In the genomic region with DNA sequence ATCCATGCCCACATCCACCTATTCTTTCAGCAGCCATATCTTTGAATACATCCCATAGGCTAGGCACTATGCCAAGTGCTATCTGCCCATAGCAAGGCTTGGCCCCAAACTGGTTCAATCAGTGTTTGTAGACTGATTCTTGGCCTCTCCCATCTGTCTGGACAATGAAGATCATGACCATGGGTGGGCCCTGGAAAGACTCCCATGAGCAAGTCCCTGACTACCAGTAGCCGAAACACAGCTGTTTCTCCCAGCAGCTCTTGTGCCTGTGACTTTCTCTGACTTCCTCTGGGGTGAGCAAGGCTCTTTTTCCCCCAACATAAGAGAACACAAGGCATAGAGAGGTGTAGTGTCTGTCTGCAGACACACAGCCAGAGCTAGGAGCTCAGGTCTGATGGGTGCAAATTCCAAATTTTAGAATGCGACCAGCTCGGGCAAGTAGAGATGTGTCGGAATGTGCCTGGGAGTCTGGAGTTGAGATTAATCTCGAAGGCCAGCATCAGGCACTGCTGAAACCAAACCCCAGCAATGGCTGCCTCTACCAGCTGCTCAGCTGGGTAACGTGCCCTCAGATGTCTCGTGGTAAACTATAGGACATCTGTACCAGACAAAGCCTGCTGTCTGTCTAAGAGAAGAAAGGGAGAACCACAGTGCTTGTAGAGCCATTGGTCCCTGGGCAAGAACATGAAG, we compare ENCODE assay signal across 12 mouse cellular contexts. TPM values are rescaled to one million over a fixed set of nuclear protein-coding genes. Genes with fewer than 3 reads are reported as not detected.
DNase-seq lines count a peak whose midpoint lies in the region; ATAC-seq and TF ChIP-seq lines count a peak whose summit lies in the region.
"Had no signal": no experiment of that assay in that cellular context is flagged by ENCODE, and none has a peak within 500 bp of the region (broad histone marks: within the 10 kb centered on the region; RNA-seq: fewer than 3 reads in every experiment).

No protein-coding gene starts in this region.

- H3K36me3 ChIP-seq in midbrain, embryonic 10.5 days = no peaks in the 10 kb centered on the region
- H3K36me3 ChIP-seq in midbrain, postnatal 0 days (ENCODE audit: insufficient read depth, low read length) = no peaks in the 10 kb centered on the region
- H3K36me3 ChIP-seq: liver, embryonic 15.5 days had no signal

- peaks cover 18% of the 10 kb centered on the region for H3K4me1 ChIP-seq in midbrain, embryonic 10.5 days
- H3K4me1 ChIP-seq in midbrain, postnatal 0 days (ENCODE audit: insufficient read depth, low read length) = no peaks in the 10 kb centered on the region

- H3K4me3 ChIP-seq in gastrocnemius, adult 2 months = no peak overlapping the region
- no peak overlapping the region for H3K4me3 ChIP-seq in midbrain, embryonic 10.5 days
- H3K4me3 ChIP-seq in midbrain, postnatal 0 days (ENCODE audit: low read depth, low read length) = no peak overlapping the region
- H3K4me3 ChIP-seq: liver, embryonic 15.5 days had no signal

- no peak overlapping the region for H3K27ac ChIP-seq in gastrocnemius, adult 2 months
- peak overlapping the region; percentile 73; the same call in 1 of the 2 replicates for H3K27ac ChIP-seq in midbrain, embryonic 10.5 days (replicated peaks)
- no peak overlapping the region for H3K27ac ChIP-seq in midbrain, postnatal 0 days (ENCODE audit: low read depth, low read length)
- H3K27ac ChIP-seq: liver, embryonic 15.5 days had no signal

- DNase-seq in gastrocnemius, postnatal 14 days = peak; percentile 23
- DNase-seq in gastrocnemius, adult 2 months = no peak
- DNase-seq in midbrain, embryonic 10.5 days (ENCODE audit: low spot score) = no peak
- DNase-seq in midbrain, postnatal 0 days (ENCODE audit: low spot score) = no peak
- DNase-seq in lung, postnatal 36 days = peak; percentile 41
- DNase-seq in thymus, postnatal 36 days = peak; percentile 44 to 53
- no peak for DNase-seq in spleen, adult 18-20 months
- DNase-seq: B cell, adult 2 months had no signal

- intact Hi-C loops in gastrocnemius, postnatal 14 days (cut with DNase I; ENCODE audit: low total_unique reads) = no loop called here
- intact Hi-C loops in gastrocnemius, adult 2 months (cut with DNase I) = no loop called here

- WGBS in midbrain, embryonic 10.5 days = 83% methylated on average over 7 of the region's 7 CpGs
- WGBS in midbrain, postnatal 0 days = 78% methylated on average over 7 of the region's 7 CpGs

- H3K4me2 ChIP-seq in midbrain, postnatal 0 days (ENCODE audit: low read depth, low read length, poor library complexity, severe bottlenecking) = no peak overlapping the region
- H3K4me2 ChIP-seq: liver, embryonic 15.5 days; midbrain, embryonic 11.5 days had no signal

- no peaks in the 10 kb centered on the region for H3K27me3 ChIP-seq in midbrain, embryonic 10.5 days (ENCODE audit: low read depth, poor library complexity, severe bottlenecking)
- H3K27me3 ChIP-seq in midbrain, postnatal 0 days (ENCODE audit: insufficient read depth, low read length) = no peaks in the 10 kb centered on the region

- no peak overlapping the region for H3K9ac ChIP-seq in midbrain, postnatal 0 days (replicated peaks; ENCODE audit: low read length, poor library complexity, severe bottlenecking)
- H3K9ac ChIP-seq: liver, embryonic 15.5 days had no signal

- TF ChIP-seq CTCF in gastrocnemius, adult 2 months (IDR thresholded peaks at IDR 0.05) = no peak
- no peak for TF ChIP-seq CTCF in midbrain, postnatal 0 days (IDR thresholded peaks at IDR 0.05)

- no peaks in the 10 kb centered on the region for H3K9me3 ChIP-seq in midbrain, embryonic 10.5 days (replicated peaks)
- H3K9me3 ChIP-seq in midbrain, postnatal 0 days (ENCODE audit: low read length) = no peaks in the 10 kb centered on the region
- H3K9me3 ChIP-seq: liver, embryonic 15.5 days had no signal

- no peak for ATAC-seq in midbrain, postnatal 0 days (ENCODE audit: low FRiP score)
- no peak for ATAC-seq in granulocyte monocyte progenitor cell, adult 5-6 weeks (replicated peaks; ENCODE audit: poor library complexity, severe bottlenecking)
- ATAC-seq: intestine, postnatal 0 days had no signal

RNA-seq across cellular contexts. Expression of a gene that starts 38.8 kb away (rescaled TPM):
- 10 to 100 TPM; 30.3 to 36.0 TPM for total RNA-seq in gastrocnemius, postnatal 14 days (2021)
- 10 to 100 TPM; 27.4 to 34.5 TPM for total RNA-seq in gastrocnemius, adult 2 months (2021)
- polyA plus RNA-seq in midbrain, embryonic 10.5 days (2016; fragmentation: Nextera tagmentation; extraction: Ambion mirVana) = 42.2 and 55.8 TPM in 2 replicates
- total RNA-seq in midbrain, postnatal 0 days (2014; rRNA removed) = 130 and 134 TPM in 2 replicates
- polyA plus RNA-seq in midbrain, postnatal 0 days (2015; fragmentation: Nextera tagmentation; extraction: Ambion mirVana) = 44.0 and 51.7 TPM in 2 replicates
- 93.2 and 97.4 TPM in 2 replicates for total RNA-seq in granulocyte monocyte progenitor cell, adult 5-6 weeks (2014; fragmentation: Nextera tagmentation)
- 6.9 and 8.9 TPM in 2 replicates for total RNA-seq in granulocyte monocyte progenitor cell, adult 5-6 weeks (2017)

Comparison
In these comparisons a context has a peak if more than half of its experiments do, and no peak if none do; other contexts are left out.
1. DNase-seq: peak in gastrocnemius, postnatal 14 days (single experiment), lung, postnatal 36 days (single experiment) and thymus, postnatal 36 days (2 of 2); none in gastrocnemius, adult 2 months (single experiment), midbrain, embryonic 10.5 days (single experiment), midbrain, postnatal 0 days (single experiment) and spleen, adult 18-20 months (0 of 2).